ENCODE assay signal across 22 mouse cellular contexts in genomic region chr12:55801131-55801530, GRCm38 (mm10). TPM values are rescaled to one million over a fixed set of nuclear protein-coding genes. Genes with fewer than 3 reads are reported as not detected.
A peak's percentile ranks its signal among the peaks of the same experiment; 100 is the strongest.
DNase-seq lines count a peak whose midpoint lies in the region; ATAC-seq and TF ChIP-seq lines count a peak whose summit lies in the region.
"Had no signal": no experiment of that assay in that cellular context is flagged by ENCODE, and none has a peak within 500 bp of the region (broad histone marks: within the 10 kb centered on the region; RNA-seq: fewer than 3 reads in every experiment).

No protein-coding gene starts in this region.

- no peak overlapping the region for H3K27ac ChIP-seq in heart, postnatal 0 days (ENCODE audit: low read depth)
- H3K27ac ChIP-seq in heart, embryonic 11.5 days (ENCODE audit: low read depth, low read length), result no peak overlapping the region
- no peak overlapping the region for H3K27ac ChIP-seq in liver, postnatal 0 days (ENCODE audit: low read depth)
- no peak overlapping the region for H3K27ac ChIP-seq in liver, embryonic 11.5 days (ENCODE audit: low read depth, low read length)
- H3K27ac ChIP-seq: heart, embryonic 10.5 days; hindbrain, embryonic 15.5 days; neural tube, embryonic 13.5 days had no signal

- no peak for DNase-seq in heart, postnatal 0 days (ENCODE audit: low spot score)
- DNase-seq in liver, postnatal 0 days, result no peak
- no peak for DNase-seq in liver, embryonic 11.5 days (ENCODE audit: low spot score)
- DNase-seq in Patski (ENCODE audit: low read depth, low spot score), result no peak
- DNase-seq in B cell, adult 2 months, result no peak
- DNase-seq in gastrocnemius, adult 8-10 months (ENCODE audit: low spot score in 2 of 2), result no peak
- DNase-seq: adrenal gland, adult 8-10 months; cerebellum, adult 2 months; cerebellum, postnatal 14 days; gastrocnemius, adult 2 months; kidney, adult 18-20 months; lung, adult 18-20 months; lung, postnatal 10 days; right cerebral cortex, postnatal 4 days had no signal

- POLR2A ChIA-PET in Patski (lab: Charles Lee), result no interaction called here

- no peak overlapping the region for H3K4me3 ChIP-seq in heart, postnatal 0 days (ENCODE audit: low read depth, low read length)
- no peak overlapping the region for H3K4me3 ChIP-seq in heart, embryonic 11.5 days (ENCODE audit: low read depth, low read length)
- no peak overlapping the region for H3K4me3 ChIP-seq in liver, postnatal 0 days (ENCODE audit: low read depth, low read length)
- no peak overlapping the region for H3K4me3 ChIP-seq in liver, embryonic 11.5 days (ENCODE audit: low read depth, low read length)
- H3K4me3 ChIP-seq: gastrocnemius, adult 2 months; heart, embryonic 10.5 days; hindbrain, embryonic 15.5 days; neural tube, embryonic 13.5 days had no signal

- H3K36me3 ChIP-seq in heart, postnatal 0 days (replicated peaks; ENCODE audit: control insufficient read depth, insufficient read depth, low read length), result 0 out of 2 replicates have a peak, but pooled peaks cover 3% of the 10 kb centered on the region
- peaks cover 2% of the 10 kb centered on the region; the same call in 1 of the 2 replicates for H3K36me3 ChIP-seq in heart, embryonic 11.5 days (ENCODE audit: control insufficient read depth, insufficient read depth, low read length)
- no peaks in the 10 kb centered on the region for H3K36me3 ChIP-seq in liver, postnatal 0 days (replicated peaks; ENCODE audit: insufficient read depth, low read length)
- H3K36me3 ChIP-seq in liver, embryonic 11.5 days (ENCODE audit: control insufficient read depth, insufficient read depth, low read length), result no peaks in the 10 kb centered on the region
- H3K36me3 ChIP-seq: hindbrain, embryonic 15.5 days; neural tube, embryonic 13.5 days had no signal

- no peak overlapping the region for H3K4me2 ChIP-seq in heart, postnatal 0 days (ENCODE audit: low read depth, low read length)
- no peak overlapping the region for H3K4me2 ChIP-seq in heart, embryonic 11.5 days
- H3K4me2 ChIP-seq in liver, postnatal 0 days (ENCODE audit: low read depth, low read length), result no peak overlapping the region
- no peak overlapping the region for H3K4me2 ChIP-seq in liver, embryonic 11.5 days
- H3K4me2 ChIP-seq: hindbrain, embryonic 15.5 days; midbrain, embryonic 11.5 days; neural tube, embryonic 13.5 days had no signal

- ATAC-seq in heart, postnatal 0 days (ENCODE audit: insufficient read depth, low read depth), result no peak
- ATAC-seq in heart, embryonic 11.5 days (replicated peaks; ENCODE audit: insufficient number of reproducible peaks, low FRiP score, low TSS enrichment), result no peak
- ATAC-seq in liver, postnatal 0 days, result no peak
- ATAC-seq in liver, embryonic 11.5 days (replicated peaks; ENCODE audit: low FRiP score), result no peak
- no peak for ATAC-seq in Patski
- peak; percentile 46; the same call in 1 of the 2 replicates for ATAC-seq in megakaryocyte progenitor cell, adult 5-6 weeks (replicated peaks; ENCODE audit: poor library complexity)
- ATAC-seq: activated CD4-positive, CD25-positive, alpha-beta regulatory T cell, adult 4 months; forebrain, embryonic 14.5 days had no signal

- H3K9ac ChIP-seq in heart, postnatal 0 days (replicated peaks; ENCODE audit: low read depth, low read length), result no peak overlapping the region
- no peak overlapping the region for H3K9ac ChIP-seq in heart, embryonic 11.5 days (ENCODE audit: low read depth, low read length)
- no peak overlapping the region for H3K9ac ChIP-seq in liver, postnatal 0 days (replicated peaks)
- no peak overlapping the region for H3K9ac ChIP-seq in liver, embryonic 11.5 days (ENCODE audit: low read depth, low read length)
- H3K9ac ChIP-seq: hindbrain, embryonic 15.5 days; neural tube, embryonic 13.5 days had no signal

- H3K4me1 ChIP-seq in heart, postnatal 0 days (ENCODE audit: control insufficient read depth, insufficient read depth), result no peaks in the 10 kb centered on the region
- no peaks in the 10 kb centered on the region for H3K4me1 ChIP-seq in heart, embryonic 11.5 days (ENCODE audit: control insufficient read depth, insufficient read depth, low read length)
- H3K4me1 ChIP-seq in liver, postnatal 0 days (ENCODE audit: insufficient read depth), result no peaks in the 10 kb centered on the region
- peaks cover 10% of the 10 kb centered on the region for H3K4me1 ChIP-seq in liver, embryonic 11.5 days (replicated peaks; ENCODE audit: control insufficient read depth, insufficient read depth, low read length)
- H3K4me1 ChIP-seq: heart, embryonic 10.5 days; neural tube, embryonic 13.5 days had no signal

- WGBS in heart, postnatal 0 days, result 87% methylated on average over 4 of the region's 4 CpGs
- WGBS in heart, embryonic 11.5 days (ENCODE audit: insufficient replicate concordance), result 89% methylated on average over 4 of the region's 4 CpGs
- WGBS in liver, postnatal 0 days (ENCODE audit: insufficient replicate concordance), result 79% methylated on average over 4 of the region's 4 CpGs
- 88% methylated on average over 4 of the region's 4 CpGs for WGBS in liver, embryonic 11.5 days

- CTCF ChIA-PET in Patski (lab: Charles Lee), result no interaction called here

- no peak for TF ChIP-seq EP300 in heart, postnatal 0 days (IDR thresholded peaks at IDR 0.05; ENCODE audit: low read depth)
- TF ChIP-seq EP300 in liver, postnatal 0 days (IDR thresholded peaks at IDR 0.05; ENCODE audit: low read depth), result no peak

- TF ChIP-seq CTCF in heart, postnatal 0 days (IDR thresholded peaks at IDR 0.05; ENCODE audit: low read depth), result 0 out of 2 replicates have a peak, but pooled peaks have one; percentile 13
- TF ChIP-seq CTCF in liver, postnatal 0 days (IDR thresholded peaks at IDR 0.05; ENCODE audit: low read depth), result peak; percentile 15; the same call in 1 of the 2 replicates
- peak; percentile 13 for TF ChIP-seq CTCF in Patski (IDR thresholded peaks at IDR 0.05)

- in situ Hi-C loops in Patski (cut with MboI; ENCODE audit: low pct_unique_long_range_greater_than_20kb), result no loop called here

- no peaks in the 10 kb centered on the region for H3K27me3 ChIP-seq in heart, postnatal 0 days (ENCODE audit: control insufficient read depth, insufficient read depth, low read length)
- H3K27me3 ChIP-seq in heart, embryonic 11.5 days (ENCODE audit: control insufficient read depth, insufficient read depth, low read length), result no peaks in the 10 kb centered on the region
- H3K27me3 ChIP-seq in liver, postnatal 0 days (ENCODE audit: insufficient read depth, low read length), result no peaks in the 10 kb centered on the region
- no peaks in the 10 kb centered on the region for H3K27me3 ChIP-seq in liver, embryonic 11.5 days (replicated peaks; ENCODE audit: control insufficient read depth, insufficient read depth, low read length)
- no peaks in the 10 kb centered on the region for H3K27me3 ChIP-seq in Patski
- H3K27me3 ChIP-seq: hindbrain, embryonic 15.5 days; neural tube, embryonic 13.5 days had no signal

- H3K9me3 ChIP-seq in heart, postnatal 0 days (replicated peaks; ENCODE audit: control insufficient read depth, low read length), result no peaks in the 10 kb centered on the region
- H3K9me3 ChIP-seq in heart, embryonic 11.5 days (replicated peaks; ENCODE audit: control insufficient read depth, low read length), result no peaks in the 10 kb centered on the region
- no peaks in the 10 kb centered on the region for H3K9me3 ChIP-seq in liver, postnatal 0 days (ENCODE audit: low read length)
- H3K9me3 ChIP-seq in liver, embryonic 11.5 days (ENCODE audit: control insufficient read depth, low read length), result no peaks in the 10 kb centered on the region
- H3K9me3 ChIP-seq: heart, embryonic 10.5 days; hindbrain, embryonic 15.5 days; neural tube, embryonic 13.5 days had no signal

RNA-seq across cellular contexts. Expression of gene Ralgapa1, which starts 19.8 kb away (rescaled TPM):
- 50.3 and 53.1 TPM in 2 replicates for total RNA-seq in heart, postnatal 0 days (2014; rRNA removed; ENCODE audit: low replicate concordance)
- 12.4 and 12.8 TPM in 2 replicates for polyA plus RNA-seq in heart, postnatal 0 days (2015; fragmentation: Nextera tagmentation; extraction: Ambion mirVana)
- polyA plus RNA-seq in heart, embryonic 11.5 days (2014; fragmentation: Nextera tagmentation; extraction: Ambion mirVana), result 14.6 and 18.8 TPM in 2 replicates
- 2.3 and 2.8 TPM in 2 replicates for polyA plus RNA-seq in liver, postnatal 0 days (2015; fragmentation: Nextera tagmentation; extraction: Ambion mirVana)
- polyA plus RNA-seq in liver, embryonic 11.5 days (2014; fragmentation: Nextera tagmentation; extraction: Ambion mirVana), result 12.0 and 12.3 TPM in 2 replicates
- polyA plus RNA-seq in Patski (2021), result 36.0 TPM
- total RNA-seq in megakaryocyte progenitor cell, adult 5-6 weeks (2015), result 47.6 and 64.8 TPM in 2 replicates
- 29.3 and 36.7 TPM in 2 replicates for total RNA-seq in megakaryocyte progenitor cell, adult 5-6 weeks (2017)
- 10 to 100 TPM; 33.3 to 45.8 (median 39.3) TPM for total RNA-seq in gastrocnemius, adult 8-10 months (2022)

RNA-seq across cellular contexts. Expression of gene Brms1l, which starts 35.0 kb away (rescaled TPM):
- total RNA-seq in heart, postnatal 0 days (2014; rRNA removed; ENCODE audit: low replicate concordance), result 10.2 and 19.6 TPM in 2 replicates
- 20.1 and 20.5 TPM in 2 replicates for polyA plus RNA-seq in heart, postnatal 0 days (2015; fragmentation: Nextera tagmentation; extraction: Ambion mirVana)
- polyA plus RNA-seq in heart, embryonic 11.5 days (2014; fragmentation: Nextera tagmentation; extraction: Ambion mirVana), result 26.0 and 28.7 TPM in 2 replicates
- 5.3 and 6.9 TPM in 2 replicates for polyA plus RNA-seq in liver, postnatal 0 days (2015; fragmentation: Nextera tagmentation; extraction: Ambion mirVana)
- 30.8 and 32.1 TPM in 2 replicates for polyA plus RNA-seq in liver, embryonic 11.5 days (2014; fragmentation: Nextera tagmentation; extraction: Ambion mirVana)
- 41.0 TPM for polyA plus RNA-seq in Patski (2021)
- total RNA-seq in megakaryocyte progenitor cell, adult 5-6 weeks (2015), result 10.9 and 12.2 TPM in 2 replicates
- 14.5 and 18.3 TPM in 2 replicates for total RNA-seq in megakaryocyte progenitor cell, adult 5-6 weeks (2017)
- 10 to 100 TPM; 13.7 to 23.0 (median 14.9) TPM for total RNA-seq in gastrocnemius, adult 8-10 months (2022)
